Mouse (Mus musculus): Measurements from ENCODE around the gene Ccdc14.

DNA sequence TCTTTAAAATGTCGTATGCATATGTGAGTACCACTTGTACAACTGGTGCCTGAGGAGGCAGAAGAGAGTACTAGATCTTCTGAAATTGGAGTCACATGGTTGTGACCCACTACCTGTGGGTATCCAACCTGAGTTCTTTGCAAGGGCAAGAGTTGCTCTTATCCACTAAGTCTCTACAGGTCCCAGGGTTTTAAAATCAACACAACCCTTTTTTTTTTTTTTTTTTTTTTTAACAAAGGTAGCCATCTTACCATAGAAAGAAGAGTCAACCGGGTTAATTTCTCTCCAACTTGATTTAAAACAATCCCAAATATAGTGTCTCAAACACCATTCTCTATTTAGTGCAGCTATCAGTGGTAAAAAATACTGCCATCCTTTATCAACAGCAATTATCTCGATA lies 537 bp upstream of the Ccdc14 start:
- TF ChIP-seq CTCF (IDR thresholded peaks at IDR 0.05; ENCODE audit: insufficient read depth, low read length), result no peak
- TF ChIP-seq POLR2A (IDR thresholded peaks at IDR 0.05; ENCODE audit: borderline replicate concordance, extremely low read depth, low read depth, low read length), result no peak

Measured in lung, adult 2 months (tissue).